Mouse (Mus musculus) heart, postnatal 0 days (tissue): ENCODE measurements around the gene Plch1.

Experiments used
- CTCF ChIP-seq: IDR thresholded peaks from 2 replicates; pipeline ENCODE4 v1.5.1; 2016; ENCODE audit warnings: antibody characterized with exemption, control low read depth, low read depth
- EP300 ChIP-seq: IDR thresholded peaks from 2 replicates; pipeline ENCODE4 v1.6.1; 2016; ENCODE audit warnings: antibody characterized with exemption, low read depth

DNA sequence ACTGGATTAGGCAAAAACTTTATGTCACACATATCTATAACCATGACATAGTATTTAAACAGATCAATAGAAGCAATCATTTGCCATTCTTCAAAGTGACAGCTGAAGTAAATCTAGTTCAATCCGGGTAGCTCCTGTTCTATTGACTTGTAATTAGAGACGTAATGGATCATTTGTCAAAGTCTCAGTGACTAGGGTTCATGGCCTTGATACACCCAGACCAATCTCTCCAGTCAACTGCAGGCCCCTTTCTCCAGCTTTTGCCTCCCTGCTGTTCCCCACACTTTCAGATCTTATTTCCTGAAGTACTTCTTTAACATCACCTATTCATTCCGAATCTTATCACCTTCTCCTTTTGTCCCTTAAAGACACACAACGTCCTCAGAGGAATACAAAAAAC lies 56.8 kb downstream of the Plch1 start:
- TF ChIP-seq CTCF (no peak), EP300 (no peak)
